Mouse (Mus musculus) R1 (cell line): ENCODE results near the gene Zfand3.
A peak's percentile ranks its signal among the peaks of the same experiment; 100 is the strongest.

Source experiments
- DNase-seq: peaks from one replicate; pipeline ENCODE4 v3.0.0-alpha.2; 2018; ENCODE audit warnings: low read depth, low spot score

The Zfand3 gene

GRCm38 (mm10) chr17:30004203-30005102 is at the start of gene Zfand3:
Gene Zfand3 (plus strand): TSS chr17:30004733.
- peak; percentile 96 for DNase-seq

- no peak for DNase-seq
Measured at GRCm38 (mm10) chr17:29955880-29956279, 48.7 kb upstream of the Zfand3 start.

GRCm38 (mm10) chr17:29963730-29964259 is 40.7 kb upstream of the Zfand3 start:
- DNase-seq = peak; percentile 70

- peak; percentile 27 for DNase-seq
Measured at GRCm38 (mm10) chr17:29965506-29965905, 39.0 kb upstream of the Zfand3 start.

GRCm38 (mm10) chr17:29970037-29970555 is 34.4 kb upstream of the Zfand3 start, which contains the start of gene Mdga1:
Gene Mdga1 (minus strand): TSS chr17:29970087.
- DNase-seq = no peak

- no peak for DNase-seq
Measured at GRCm38 (mm10) chr17:29971761-29972432, 32.6 kb upstream of the Zfand3 start.

GRCm38 (mm10) chr17:29973226-29973625 is 31.3 kb upstream of the Zfand3 start:
- no peak for DNase-seq

GRCm38 (mm10) chr17:29975731-29976130 is 28.8 kb upstream of the Zfand3 start:
- peak; percentile 88 for DNase-seq

- DNase-seq = no peak
Measured at GRCm38 (mm10) chr17:29979020-29979419, 25.5 kb upstream of the Zfand3 start.

- no peak for DNase-seq
Measured at GRCm38 (mm10) chr17:29979841-29980240, 24.7 kb upstream of the Zfand3 start.

- peak; percentile 85 for DNase-seq
Measured at GRCm38 (mm10) chr17:29981568-29981967, 23.0 kb upstream of the Zfand3 start.

- DNase-seq = no peak
Measured at GRCm38 (mm10) chr17:29983190-29983589, 21.3 kb upstream of the Zfand3 start.

- DNase-seq = no peak
Measured at GRCm38 (mm10) chr17:29984931-29985330, 19.6 kb upstream of the Zfand3 start.

GRCm38 (mm10) chr17:29985534-29985933 is 19.0 kb upstream of the Zfand3 start:
- no peak for DNase-seq

GRCm38 (mm10) chr17:29988141-29988540 is 16.4 kb upstream of the Zfand3 start:
- no peak for DNase-seq

- DNase-seq = no peak
Measured at GRCm38 (mm10) chr17:29989653-29990052, 14.9 kb upstream of the Zfand3 start.

GRCm38 (mm10) chr17:29990136-29990535 is 14.4 kb upstream of the Zfand3 start:
- no peak for DNase-seq

GRCm38 (mm10) chr17:29990845-29991244 is 13.7 kb upstream of the Zfand3 start:
- no peak for DNase-seq

- no peak for DNase-seq
Measured at GRCm38 (mm10) chr17:29993488-29993887, 11.0 kb upstream of the Zfand3 start.

- DNase-seq = no peak
Measured at GRCm38 (mm10) chr17:29994011-29994410, 10.5 kb upstream of the Zfand3 start.

GRCm38 (mm10) chr17:29994459-29994858 is 10.1 kb upstream of the Zfand3 start:
- DNase-seq = no peak

GRCm38 (mm10) chr17:29995986-29996385 is 8.5 kb upstream of the Zfand3 start:
- peak; percentile 43 for DNase-seq
